Mouse (Mus musculus) heart, embryonic 10.5 days (tissue): ENCODE data around the gene Gpcpd1. TPM values are rescaled to one million over a fixed set of nuclear protein-coding genes. Genes with fewer than 3 reads are reported as not detected.

Source experiments
- polyA plus RNA-seq: library from polyadenylated mRNA; unstranded; fragments of >200 nt; fragmentation: Nextera tagmentation; extraction: Ambion mirVana; gene quantifications from 2 replicates; pipeline ENCODE4 v1.2.1, GENCODE M21; 2016

The Gpcpd1 gene
- polyA plus RNA-seq, 1 experiment from 2014 or later: 28.0 TPM

Other genes starting within 250 kb of the Gpcpd1 start
- 2.3 and 2.8 TPM in 2 replicates for gene Prokr2, start 202.3 kb downstream of the Gpcpd1 start, polyA plus RNA-seq
- gene Shld1, start 99.2 kb upstream of the Gpcpd1 start, polyA plus RNA-seq: 14.2 and 15.9 TPM in 2 replicates
- gene Chgb, start 193.5 kb upstream of the Gpcpd1 start, polyA plus RNA-seq: 0.05 and 0.34 TPM in 2 replicates
- gene Trmt6, start 228.3 kb upstream of the Gpcpd1 start, polyA plus RNA-seq: 26.6 and 35.3 TPM in 2 replicates
- 17.2 and 19.6 TPM in 2 replicates for gene Mcm8, start 228.4 kb upstream of the Gpcpd1 start, polyA plus RNA-seq